Mouse (Mus musculus): ENCODE measurements at regions not wholly inside any gene's neighbourhood (a gene's known extent, or its start where the extent isn't known, plus 50 kb on each side); places are given as distances from the start of the nearest gene placed in this dataset.
A peak's percentile ranks its signal among the peaks of the same experiment; 100 is the strongest.

- no peaks in the 10 kb centered on the region for H3K36me3 ChIP-seq (ENCODE audit: control insufficient read depth, insufficient read depth, low read length)
- H3K27me3 ChIP-seq (replicated peaks; ENCODE audit: control insufficient read depth, insufficient read depth, low read length): no peaks in the 10 kb centered on the region
- no peaks in the 10 kb centered on the region for H3K9me3 ChIP-seq (ENCODE audit: control insufficient read depth, low read length)
- no peak for ATAC-seq
- no peak overlapping the region for H3K4me2 ChIP-seq (ENCODE audit: low read length)
- no peaks in the 10 kb centered on the region for H3K4me1 ChIP-seq (ENCODE audit: control insufficient read depth, insufficient read depth, low read depth, low read length)
- H3K9ac ChIP-seq (ENCODE audit: low read depth, low read length): no peak overlapping the region
- no peak overlapping the region for H3K27ac ChIP-seq (ENCODE audit: low read depth, low read length)
- no peak overlapping the region for H3K4me3 ChIP-seq (ENCODE audit: low read length)
These were observed 440.5 kb downstream of the Gbe1 start for GRCm38 (mm10) chr16:70754228-70754627.

- 76% methylated on average over 4 of the region's 4 CpGs for WGBS
- H3K4me3 ChIP-seq (ENCODE audit: low read length): no peak overlapping the region
- H3K4me2 ChIP-seq (ENCODE audit: low read length): no peak overlapping the region
- H3K27me3 ChIP-seq (replicated peaks; ENCODE audit: control insufficient read depth, insufficient read depth, low read length): no peaks in the 10 kb centered on the region
- H3K9ac ChIP-seq (ENCODE audit: low read depth, low read length): no peak overlapping the region
- H3K27ac ChIP-seq (ENCODE audit: low read depth, low read length): no peak overlapping the region
- no peaks in the 10 kb centered on the region for H3K36me3 ChIP-seq (ENCODE audit: control insufficient read depth, insufficient read depth, low read length)
- no peaks in the 10 kb centered on the region for H3K9me3 ChIP-seq (ENCODE audit: control insufficient read depth, low read length)
- no peaks in the 10 kb centered on the region for H3K4me1 ChIP-seq (ENCODE audit: control insufficient read depth, insufficient read depth, low read depth, low read length)
- no peak for ATAC-seq
These were observed 484.3 kb downstream of the Gbe1 start for GRCm38 (mm10) chr16:70798061-70798460.

GRCm38 (mm10) chr16:70803549-70803948 is 489.8 kb downstream of the Gbe1 start:
- Histone ChIP-seq H3K4me2 (ENCODE audit: low read length) (no peak overlapping the region), H3K27me3 (replicated peaks; ENCODE audit: control insufficient read depth, insufficient read depth, low read length) (no peaks in the 10 kb centered on the region), H3K9ac (ENCODE audit: low read depth, low read length) (no peak overlapping the region), H3K27ac (ENCODE audit: low read depth, low read length) (no peak overlapping the region), H3K4me3 (ENCODE audit: low read length) (no peak overlapping the region), H3K9me3 (ENCODE audit: control insufficient read depth, low read length) (no peaks in the 10 kb centered on the region), H3K36me3 (ENCODE audit: control insufficient read depth, insufficient read depth, low read length) (no peaks in the 10 kb centered on the region), H3K4me1 (ENCODE audit: control insufficient read depth, insufficient read depth, low read depth, low read length) (no peaks in the 10 kb centered on the region)
- 93% methylated on average over 2 of the region's 2 CpGs for WGBS
- no peak for ATAC-seq

- ATAC-seq: no peak
- no peak overlapping the region for H3K27ac ChIP-seq (ENCODE audit: low read depth, low read length)
- H3K4me2 ChIP-seq (ENCODE audit: low read length): no peak overlapping the region
- no peaks in the 10 kb centered on the region for H3K36me3 ChIP-seq (ENCODE audit: control insufficient read depth, insufficient read depth, low read length)
- H3K4me1 ChIP-seq (ENCODE audit: control insufficient read depth, insufficient read depth, low read depth, low read length): no peaks in the 10 kb centered on the region
- no peak overlapping the region for H3K9ac ChIP-seq (ENCODE audit: low read depth, low read length)
- 93% methylated on average over 10 of the region's 10 CpGs for WGBS
- no peaks in the 10 kb centered on the region for H3K27me3 ChIP-seq (replicated peaks; ENCODE audit: control insufficient read depth, insufficient read depth, low read length)
- H3K4me3 ChIP-seq (ENCODE audit: low read length): no peak overlapping the region
- no peaks in the 10 kb centered on the region for H3K9me3 ChIP-seq (ENCODE audit: control insufficient read depth, low read length)
These were observed 512.2 kb downstream of the Gbe1 start for GRCm38 (mm10) chr16:70825910-70826309.

GRCm38 (mm10) chr16:70835006-70835405 is 521.3 kb downstream of the Gbe1 start:
- WGBS: 93% methylated on average over 8 of the region's 8 CpGs
- H3K27ac ChIP-seq (ENCODE audit: low read depth, low read length): no peak overlapping the region
- H3K4me3 ChIP-seq (ENCODE audit: low read length): no peak overlapping the region
- no peaks in the 10 kb centered on the region for H3K9me3 ChIP-seq (ENCODE audit: control insufficient read depth, low read length)
- no peaks in the 10 kb centered on the region for H3K27me3 ChIP-seq (replicated peaks; ENCODE audit: control insufficient read depth, insufficient read depth, low read length)
- no peaks in the 10 kb centered on the region for H3K4me1 ChIP-seq (ENCODE audit: control insufficient read depth, insufficient read depth, low read depth, low read length)
- no peak for ATAC-seq
- H3K9ac ChIP-seq (ENCODE audit: low read depth, low read length): no peak overlapping the region
- H3K36me3 ChIP-seq (ENCODE audit: control insufficient read depth, insufficient read depth, low read length): no peaks in the 10 kb centered on the region
- no peak overlapping the region for H3K4me2 ChIP-seq (ENCODE audit: low read length)

- Histone ChIP-seq H3K4me1 (ENCODE audit: control insufficient read depth, insufficient read depth, low read depth, low read length) (no peaks in the 10 kb centered on the region), H3K27ac (ENCODE audit: low read depth, low read length) (no peak overlapping the region), H3K9me3 (ENCODE audit: control insufficient read depth, low read length) (no peaks in the 10 kb centered on the region), H3K36me3 (ENCODE audit: control insufficient read depth, insufficient read depth, low read length) (no peaks in the 10 kb centered on the region), H3K9ac (ENCODE audit: low read depth, low read length) (no peak overlapping the region), H3K27me3 (replicated peaks; ENCODE audit: control insufficient read depth, insufficient read depth, low read length) (no peaks in the 10 kb centered on the region), H3K4me3 (ENCODE audit: low read length) (no peak overlapping the region), H3K4me2 (ENCODE audit: low read length) (no peak overlapping the region)
- 79% methylated on average over 1 of the region's 1 CpGs for WGBS
- no peak for ATAC-seq
These were observed 524.4 kb downstream of the Gbe1 start for GRCm38 (mm10) chr16:70838139-70838538.

GRCm38 (mm10) chr16:70868241-70868640 is 554.5 kb downstream of the Gbe1 start:
- no peak overlapping the region for H3K4me3 ChIP-seq (ENCODE audit: low read length)
- no peak overlapping the region for H3K4me2 ChIP-seq (ENCODE audit: low read length)
- ATAC-seq: peak; percentile 42; the same call in 1 of the 2 replicates
- H3K4me1 ChIP-seq (ENCODE audit: control insufficient read depth, insufficient read depth, low read depth, low read length): no peaks in the 10 kb centered on the region
- H3K9me3 ChIP-seq (ENCODE audit: control insufficient read depth, low read length): no peaks in the 10 kb centered on the region
- no peaks in the 10 kb centered on the region for H3K27me3 ChIP-seq (replicated peaks; ENCODE audit: control insufficient read depth, insufficient read depth, low read length)
- H3K9ac ChIP-seq (ENCODE audit: low read depth, low read length): no peak overlapping the region
- H3K36me3 ChIP-seq (ENCODE audit: control insufficient read depth, insufficient read depth, low read length): no peaks in the 10 kb centered on the region
- 67% methylated on average over 2 of the region's 2 CpGs for WGBS
- H3K27ac ChIP-seq (ENCODE audit: low read depth, low read length): no peak overlapping the region

- no peaks in the 10 kb centered on the region for H3K9me3 ChIP-seq (ENCODE audit: control insufficient read depth, low read length)
- H3K4me3 ChIP-seq (ENCODE audit: low read length): no peak overlapping the region
- H3K4me1 ChIP-seq (ENCODE audit: control insufficient read depth, insufficient read depth, low read depth, low read length): no peaks in the 10 kb centered on the region
- no peak overlapping the region for H3K4me2 ChIP-seq (ENCODE audit: low read length)
- 46% methylated on average over 4 of the region's 4 CpGs for WGBS
- no peaks in the 10 kb centered on the region for H3K36me3 ChIP-seq (ENCODE audit: control insufficient read depth, insufficient read depth, low read length)
- no peaks in the 10 kb centered on the region for H3K27me3 ChIP-seq (replicated peaks; ENCODE audit: control insufficient read depth, insufficient read depth, low read length)
- H3K27ac ChIP-seq (ENCODE audit: low read depth, low read length): no peak overlapping the region
- ATAC-seq: peak; percentile 58; the same call in 1 of the 2 replicates
- H3K9ac ChIP-seq (ENCODE audit: low read depth, low read length): no peak overlapping the region
These were observed 555.5 kb downstream of the Gbe1 start for GRCm38 (mm10) chr16:70869205-70869604.

GRCm38 (mm10) chr16:70874080-70874479 is 560.3 kb downstream of the Gbe1 start:
- Histone ChIP-seq H3K27me3 (replicated peaks; ENCODE audit: control insufficient read depth, insufficient read depth, low read length) (no peaks in the 10 kb centered on the region), H3K36me3 (ENCODE audit: control insufficient read depth, insufficient read depth, low read length) (no peaks in the 10 kb centered on the region), H3K4me3 (ENCODE audit: low read length) (no peak overlapping the region), H3K9me3 (ENCODE audit: control insufficient read depth, low read length) (no peaks in the 10 kb centered on the region), H3K27ac (ENCODE audit: low read depth, low read length) (no peak overlapping the region), H3K4me2 (ENCODE audit: low read length) (no peak overlapping the region), H3K9ac (ENCODE audit: low read depth, low read length) (no peak overlapping the region), H3K4me1 (ENCODE audit: control insufficient read depth, insufficient read depth, low read depth, low read length) (no peaks in the 10 kb centered on the region)
- no peak for ATAC-seq
- WGBS: 62% methylated on average over 2 of the region's 2 CpGs

GRCm38 (mm10) chr16:70880678-70881077 is 566.9 kb downstream of the Gbe1 start:
- H3K36me3 ChIP-seq (ENCODE audit: control insufficient read depth, insufficient read depth, low read length): no peaks in the 10 kb centered on the region
- H3K4me3 ChIP-seq (ENCODE audit: low read length): no peak overlapping the region
- H3K9me3 ChIP-seq (ENCODE audit: control insufficient read depth, low read length): no peaks in the 10 kb centered on the region
- H3K27ac ChIP-seq (ENCODE audit: low read depth, low read length): 0 out of 2 replicates have a peak overlapping the region, but pooled peaks have one; percentile 13
- 0 out of 2 replicates have a peak, but pooled peaks have one; percentile 24 for ATAC-seq
- H3K4me1 ChIP-seq (ENCODE audit: control insufficient read depth, insufficient read depth, low read depth, low read length): no peaks in the 10 kb centered on the region
- no peak overlapping the region for H3K4me2 ChIP-seq (ENCODE audit: low read length)
- H3K27me3 ChIP-seq (replicated peaks; ENCODE audit: control insufficient read depth, insufficient read depth, low read length): no peaks in the 10 kb centered on the region
- WGBS: 31% methylated on average over 2 of the region's 2 CpGs
- H3K9ac ChIP-seq (ENCODE audit: low read depth, low read length): no peak overlapping the region

All from hindbrain, embryonic 16.5 days (tissue).